Mouse (Mus musculus) myocyte (in vitro differentiated cells): ENCODE data around the gene Flrt2.

Experiments used
- CEBPB ChIP-seq: IDR thresholded peaks from 2 replicates; pipeline ENCODE4 v1.6.1; 2011; ENCODE audit warnings: mild to moderate bottlenecking, moderate library complexity; ENCODE audit not compliant: poor library complexity, insufficient read depth, severe bottlenecking
- E2F4 ChIP-seq: IDR thresholded peaks from one replicate; pipeline ENCODE4 v1.6.1; 2011; ENCODE audit warnings: mild to moderate bottlenecking, control low read depth, moderate library complexity; ENCODE audit not compliant: insufficient read depth
- MAX ChIP-seq: IDR thresholded peaks from one replicate; pipeline ENCODE4 v1.6.1; 2011; ENCODE audit warnings: low read depth, mild to moderate bottlenecking, control low read depth
- MYOD1 ChIP-seq, 3 experiments: IDR thresholded peaks; one replicate each; pipeline ENCODE4 v1.6.1; 2011; ENCODE audit warnings: control low read depth in 2 of 3, low read depth in 2 of 3, mild to moderate bottlenecking in 2 of 3, moderate library complexity in 1 of 3; ENCODE audit not compliant: insufficient read length in 2 of 3, control insufficient read depth in 1 of 3
- MYOG ChIP-seq, 3 experiments: IDR thresholded peaks; one replicate each; pipeline ENCODE4 v1.6.1; 2011; ENCODE audit warnings: control low read depth in 2 of 3, low read depth in 2 of 3, mild to moderate bottlenecking in 2 of 3; ENCODE audit not compliant: insufficient read length in 2 of 3, control insufficient read depth in 1 of 3, insufficient read depth in 1 of 3
- POLR2A ChIP-seq: IDR thresholded peaks from one replicate; pipeline ENCODE4 v1.6.1; 2011; ENCODE audit warnings: low read depth, mild to moderate bottlenecking, control low read depth, moderate library complexity; ENCODE audit not compliant: insufficient read length
- POLR2AphosphoS2 ChIP-seq: IDR thresholded peaks from one replicate; pipeline ENCODE4 v1.6.1; 2011; ENCODE audit warnings: low read depth, control low read depth; ENCODE audit not compliant: insufficient read length
- REST ChIP-seq: IDR thresholded peaks from one replicate; pipeline ENCODE4 v1.6.1; 2011; ENCODE audit warnings: mild to moderate bottlenecking, control low read depth, moderate library complexity; ENCODE audit not compliant: insufficient read depth, insufficient read length
- SRF ChIP-seq: IDR thresholded peaks from one replicate; pipeline ENCODE4 v1.6.1; 2011; ENCODE audit warnings: low read depth; ENCODE audit not compliant: control insufficient read depth, insufficient read length
- TCF12 ChIP-seq: IDR thresholded peaks from one replicate; pipeline ENCODE4 v1.6.1; 2011; ENCODE audit warnings: mild to moderate bottlenecking, control low read depth; ENCODE audit not compliant: poor library complexity, insufficient read depth, severe bottlenecking
- TCF3 ChIP-seq: IDR thresholded peaks from one replicate; pipeline ENCODE4 v1.6.1; 2011; ENCODE audit warnings: low read depth, control low read depth; ENCODE audit not compliant: insufficient read length
- USF1 ChIP-seq: IDR thresholded peaks from one replicate; pipeline ENCODE4 v1.6.1; 2011; ENCODE audit warnings: low read depth, mild to moderate bottlenecking, control low read depth, moderate library complexity

GRCm38 (mm10) chr12:95737571-95737970 is 45.5 kb downstream of the Flrt2 start:
- TF ChIP-seq POLR2A (no peak), E2F4 (no peak), MYOG (IDR thresholded peaks at IDR 0.05; ENCODE audit: control insufficient read depth in 1 of 3, insufficient read depth in 1 of 3, insufficient read length in 2 of 3, low read depth in 2 of 3) (no peak), USF1 (no peak), TCF12 (no peak), SRF (no peak), POLR2AphosphoS2 (no peak), MAX (no peak), CEBPB (no peak), TCF3 (no peak), REST (no peak), MYOD1 (IDR thresholded peaks at IDR 0.05; ENCODE audit: control insufficient read depth in 1 of 3, insufficient read length in 2 of 3, low read depth in 2 of 3) (no peak)
